Mouse (Mus musculus): ENCODE results near the gene March11.

The March11 gene

DNA sequence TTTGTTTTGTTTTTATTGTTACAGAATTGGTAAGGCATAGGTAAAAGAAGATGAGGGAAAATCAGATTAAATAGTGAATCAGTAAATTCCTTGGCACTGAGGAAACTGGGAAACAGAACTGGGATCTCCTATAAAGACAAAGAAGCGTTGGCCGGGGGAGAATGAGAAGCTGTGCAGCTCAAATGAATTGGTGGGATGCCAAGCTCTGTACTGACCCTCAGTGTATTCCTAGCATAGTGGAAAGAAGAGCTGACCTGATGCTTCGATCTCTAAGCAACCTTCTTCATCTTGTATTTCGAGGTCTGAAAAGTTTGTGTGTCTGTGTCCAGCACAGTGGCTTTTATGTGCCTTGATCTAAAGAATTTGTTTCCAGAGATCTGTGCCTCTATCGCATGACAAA lies 64.9 kb downstream of the March11 start:
- no peak for DNase-seq (ENCODE audit: inconsistent age in 2 of 2, low spot score in 1 of 2)

DNA sequence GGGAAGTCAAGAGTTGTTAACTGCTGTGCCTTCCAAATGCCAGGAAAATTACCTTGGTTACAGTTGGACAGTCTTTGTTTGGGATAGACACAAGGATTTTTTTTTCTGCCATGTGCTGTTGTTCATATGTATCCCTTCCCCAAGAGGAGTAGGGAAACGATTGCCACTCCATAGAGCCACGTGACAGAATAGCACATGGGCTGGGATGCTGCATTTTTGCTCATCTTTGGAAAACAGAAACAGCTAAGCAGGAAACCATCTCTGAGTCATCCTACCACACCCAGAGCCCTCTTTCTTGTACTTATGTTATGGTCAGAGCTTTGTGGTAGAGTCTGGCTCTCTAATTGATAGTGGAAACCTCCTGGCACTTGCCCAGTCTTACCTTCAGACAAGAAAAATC lies 65.4 kb downstream of the March11 start:
- no peak for DNase-seq (ENCODE audit: inconsistent age in 2 of 2, low spot score in 1 of 2)

DNA sequence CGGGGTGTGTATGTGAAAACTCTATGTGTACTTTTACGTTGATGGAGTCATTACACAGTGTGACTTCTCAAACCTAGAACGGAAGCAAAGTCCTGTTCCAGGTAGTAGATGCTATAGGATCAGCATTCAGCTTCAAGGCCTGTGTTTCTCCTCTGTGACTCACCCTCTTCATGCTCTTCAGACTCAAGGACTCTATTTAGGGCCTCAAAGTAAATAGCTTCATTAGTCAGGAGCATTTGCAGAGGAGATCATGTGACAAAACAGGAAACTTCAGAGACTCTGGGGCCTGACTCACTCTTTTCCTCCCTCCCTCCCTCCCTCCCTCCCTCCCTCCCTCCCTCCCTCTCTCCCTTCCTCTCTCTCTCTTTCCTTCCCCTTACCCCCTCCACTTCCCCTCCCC lies 66.1 kb downstream of the March11 start:
- no peak for DNase-seq (ENCODE audit: inconsistent age in 2 of 2, low spot score in 1 of 2)

DNA sequence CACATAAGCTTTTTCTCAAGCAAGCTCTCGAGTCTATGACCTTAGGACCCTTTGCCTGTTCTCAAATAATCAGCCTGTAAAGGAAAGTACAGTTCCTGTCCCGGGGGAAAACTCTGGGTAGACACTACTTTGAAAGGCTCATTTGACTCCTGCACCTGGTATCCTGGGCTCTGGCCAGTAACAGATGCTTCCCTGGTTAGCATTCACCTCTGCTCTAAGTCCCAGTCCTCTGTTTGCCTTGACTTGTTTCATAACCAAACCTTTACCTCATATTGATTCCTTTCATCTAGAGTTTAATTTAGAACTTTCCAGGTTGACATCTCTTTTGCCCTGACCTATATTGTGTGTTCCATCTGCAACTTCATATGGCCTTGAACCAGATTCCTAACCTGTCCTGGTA lies 68.5 kb downstream of the March11 start:
- no peak for DNase-seq (ENCODE audit: inconsistent age in 2 of 2, low spot score in 1 of 2)

DNA sequence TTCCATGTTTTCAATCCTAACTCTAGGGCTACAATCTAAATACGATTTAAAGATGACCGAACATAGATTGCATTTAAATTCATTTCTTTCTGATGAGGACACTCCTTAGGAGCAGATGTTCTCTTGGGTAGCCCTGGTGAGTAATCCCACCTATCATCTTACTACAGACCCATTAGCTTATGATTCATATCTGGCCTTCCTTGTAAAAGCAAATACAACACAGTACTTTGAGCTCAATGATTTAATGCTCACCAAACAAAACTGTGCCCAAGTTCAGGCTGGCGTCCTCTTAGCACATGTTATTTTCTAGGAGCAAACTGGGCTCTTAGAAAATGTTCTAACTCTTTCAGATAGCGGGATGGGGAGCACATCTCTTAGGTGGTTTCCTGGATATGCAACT lies 70.0 kb downstream of the March11 start:
- peak in 1 of 2 experiments; percentile 65 for DNase-seq (ENCODE audit: inconsistent age in 2 of 2, low spot score in 1 of 2)

DNA sequence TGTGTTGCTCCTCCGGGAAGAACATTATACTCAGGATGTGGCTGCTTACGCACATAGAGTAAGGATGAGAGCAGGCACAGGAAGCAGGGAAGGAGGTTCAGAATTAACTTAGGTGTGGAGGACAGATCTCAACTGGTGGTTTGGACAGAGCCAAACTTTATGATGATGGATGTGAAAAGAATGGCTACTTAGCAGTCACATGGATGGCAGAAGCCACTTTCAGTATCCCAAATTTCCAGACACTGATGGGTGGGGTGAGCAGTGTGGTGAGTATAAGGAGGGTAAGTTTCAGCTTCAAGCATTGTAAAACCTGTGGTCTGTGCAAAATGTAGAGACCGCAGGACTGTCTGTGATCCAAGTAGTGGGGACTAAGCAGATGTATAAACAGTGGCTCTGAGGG lies 71.0 kb downstream of the March11 start:
- DNase-seq (ENCODE audit: inconsistent age in 2 of 2, low spot score in 1 of 2), result peak in 1 of 2 experiments; percentile 36

DNA sequence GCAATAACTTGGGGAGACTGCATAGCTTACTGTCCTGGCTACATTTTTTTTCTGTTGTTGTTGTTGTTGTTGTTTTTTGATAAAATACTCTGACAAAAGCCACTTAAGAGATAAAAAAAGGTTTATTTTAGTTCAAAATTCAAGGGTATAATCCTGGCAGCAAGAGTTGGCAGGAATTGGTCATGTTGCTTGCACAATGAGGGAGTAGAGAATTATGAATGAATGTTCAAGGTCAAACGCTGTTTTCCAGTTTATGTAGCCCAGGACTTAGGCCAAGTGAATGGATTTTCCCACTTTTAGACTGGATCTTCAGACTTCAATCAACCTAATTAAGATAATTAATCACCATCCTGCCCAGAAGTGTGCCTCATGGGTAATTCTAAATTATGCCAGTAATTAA lies 72.0 kb downstream of the March11 start:
- DNase-seq (ENCODE audit: inconsistent age in 2 of 2, low spot score in 1 of 2), result peak in 1 of 2 experiments; percentile 80

DNA sequence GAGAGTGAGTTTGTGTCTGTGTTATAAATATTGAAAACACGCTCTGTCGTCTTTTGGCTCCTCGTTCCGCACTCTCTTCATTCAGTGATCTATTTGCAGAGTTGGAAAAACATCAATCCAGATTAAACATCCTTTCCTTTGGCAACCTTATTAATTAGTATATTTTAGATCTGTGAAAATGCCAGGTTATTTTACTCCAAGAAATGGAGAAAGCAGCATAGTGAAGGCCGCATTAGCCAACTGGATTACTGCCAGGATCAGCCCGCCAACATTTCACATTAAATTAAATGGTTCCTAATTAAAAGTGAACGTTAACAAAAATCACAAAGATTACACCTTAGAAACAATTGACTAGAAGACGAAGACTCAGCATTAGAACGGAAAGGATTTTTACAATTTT lies 81.2 kb downstream of the March11 start:
- DNase-seq (ENCODE audit: inconsistent age in 2 of 2, low spot score in 1 of 2), result no peak

DNA sequence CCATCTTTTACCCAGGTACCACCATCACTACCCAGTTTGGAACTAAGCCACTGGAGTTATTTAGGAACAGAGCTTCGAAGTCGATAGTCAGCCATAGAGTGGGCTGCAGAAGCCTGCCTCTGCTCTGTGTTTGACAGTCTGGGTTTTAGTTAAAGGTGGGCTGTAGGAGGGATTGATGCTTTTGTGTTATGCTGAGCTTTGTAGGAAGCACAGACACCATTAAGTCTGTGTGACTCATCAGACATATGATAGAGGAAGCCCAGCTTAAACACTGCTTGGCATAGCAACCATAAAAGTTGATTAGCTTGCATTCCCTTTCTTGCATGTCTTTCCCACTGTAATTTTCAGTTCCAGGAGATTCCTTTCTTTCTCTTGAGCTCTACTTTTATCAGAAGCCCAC lies 87.7 kb downstream of the March11 start:
- DNase-seq (ENCODE audit: inconsistent age in 2 of 2, low spot score in 1 of 2), result no peak

DNA sequence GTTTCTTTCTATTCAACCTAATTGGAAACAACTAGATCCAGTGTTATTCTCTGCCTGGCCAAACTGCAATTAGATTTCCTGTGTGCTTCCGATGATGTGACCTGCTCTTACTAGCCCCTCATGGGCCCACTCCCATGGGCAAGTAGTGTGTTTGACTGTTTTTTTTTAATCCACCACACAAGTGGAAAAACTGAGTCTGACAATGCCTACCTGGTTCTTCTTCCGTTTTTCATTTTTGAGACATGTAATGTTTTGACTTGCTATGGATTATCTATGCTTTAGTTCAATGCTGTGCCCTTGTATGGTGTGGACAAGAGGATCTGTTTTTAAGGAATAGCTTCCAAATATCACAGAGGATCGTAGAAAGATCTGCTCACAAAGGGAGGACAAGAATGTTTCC lies 116.4 kb downstream of the March11 start:
- DNase-seq (ENCODE audit: inconsistent age in 2 of 2, low spot score in 1 of 2), result no peak

DNA sequence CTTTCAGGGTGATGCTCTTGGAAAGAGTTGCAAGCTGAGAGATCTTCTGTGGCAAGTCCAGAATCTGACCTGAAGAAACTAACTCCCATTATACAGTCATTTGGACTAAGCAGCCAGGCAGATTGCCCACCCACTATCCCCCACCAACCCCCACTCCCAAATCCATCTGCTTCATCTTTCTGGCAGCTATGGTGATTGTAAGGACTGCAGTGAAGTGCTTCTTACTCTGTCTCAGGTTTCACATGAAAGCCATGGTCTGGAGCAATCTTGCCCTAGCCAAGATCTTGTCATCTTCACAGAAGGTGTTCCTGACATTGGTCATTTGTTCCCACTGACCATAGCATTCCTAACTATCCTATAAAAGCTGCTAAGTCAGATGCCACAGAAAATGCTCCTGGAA lies 117.4 kb downstream of the March11 start:
- no peak for DNase-seq (ENCODE audit: inconsistent age in 2 of 2, low spot score in 1 of 2)

DNA sequence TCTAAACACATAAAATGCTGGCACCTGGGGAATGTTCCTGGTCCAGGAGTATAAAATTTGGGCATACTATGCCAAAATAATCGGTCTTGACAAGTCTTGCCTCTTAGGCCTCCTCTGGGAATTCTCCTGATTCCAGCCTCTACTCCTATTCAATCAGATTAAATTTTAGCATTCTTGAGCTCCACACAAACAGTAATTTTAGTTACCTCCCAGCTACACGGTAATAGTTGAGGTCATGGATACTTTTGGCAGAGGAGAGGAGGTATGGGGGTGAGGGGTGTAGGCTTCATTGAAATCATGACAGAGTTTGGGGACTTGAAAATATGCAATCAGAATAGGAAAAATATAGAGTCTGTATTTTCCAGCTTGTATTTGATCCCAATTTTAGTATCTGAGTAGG lies 121.7 kb downstream of the March11 start:
- no peak for DNase-seq (ENCODE audit: inconsistent age in 2 of 2, low spot score in 1 of 2)

DNA sequence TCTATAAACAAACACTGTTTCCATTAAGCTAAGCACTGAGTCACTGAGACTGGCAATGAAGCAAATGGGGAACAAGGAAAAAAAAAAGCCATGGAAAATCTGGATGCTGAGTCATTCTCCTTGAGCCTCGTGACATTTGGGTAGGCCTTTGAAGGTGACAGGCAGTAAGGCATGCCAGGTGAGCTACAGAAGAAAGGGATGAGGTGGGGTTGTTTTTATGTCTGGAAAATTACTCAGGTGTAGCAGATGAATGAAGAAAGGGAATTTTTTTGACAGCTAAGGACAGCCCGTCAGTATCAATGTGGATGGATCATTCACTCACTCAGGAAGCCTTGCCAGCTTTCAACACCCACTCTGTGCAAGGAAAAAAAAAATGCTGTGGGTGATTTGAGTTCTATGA lies 123.8 kb downstream of the March11 start:
- DNase-seq (ENCODE audit: inconsistent age in 2 of 2, low spot score in 1 of 2), result peak; percentile 35 to 91

DNA sequence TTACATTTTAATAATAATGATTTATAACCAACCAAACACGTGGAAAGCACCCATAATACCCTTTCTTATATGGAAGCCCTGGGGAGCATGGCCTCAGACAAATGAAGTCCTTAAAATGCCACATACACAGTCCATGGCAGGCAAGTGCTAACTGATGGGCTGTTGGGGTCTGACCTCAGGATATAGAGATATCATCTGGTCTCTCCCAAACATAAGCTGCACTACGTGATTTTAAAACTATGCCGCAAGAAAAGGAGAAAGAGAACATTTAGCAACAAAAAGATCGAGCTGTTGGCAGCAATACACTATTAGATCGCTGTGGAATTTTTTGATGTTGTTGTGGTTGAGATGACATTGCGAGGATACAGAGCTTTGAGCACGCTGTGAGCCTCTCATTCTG lies 126.9 kb downstream of the March11 start:
- no peak for DNase-seq (ENCODE audit: inconsistent age in 2 of 2, low spot score in 1 of 2)

DNA sequence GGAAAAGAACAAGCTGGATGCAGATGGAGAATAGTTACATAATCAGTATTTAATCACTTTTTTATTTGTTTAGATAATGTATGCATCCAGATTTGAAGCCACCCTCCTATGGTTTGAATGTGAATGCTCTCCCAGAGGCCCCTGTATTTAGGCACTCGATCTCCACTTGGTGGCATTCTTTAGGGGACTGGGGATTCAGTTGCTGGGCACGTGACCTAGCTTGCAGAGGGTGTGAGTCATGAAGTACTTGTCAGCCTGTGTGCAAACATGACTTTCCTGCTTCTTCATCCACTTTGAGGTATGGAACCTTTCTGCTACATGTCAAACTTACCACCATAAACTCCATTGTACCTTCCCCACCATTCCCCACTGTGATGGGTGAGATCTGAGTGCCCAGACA lies 128.3 kb downstream of the March11 start:
- peak in 1 of 2 experiments; percentile 45 for DNase-seq (ENCODE audit: inconsistent age in 2 of 2, low spot score in 1 of 2)

Data from adrenal gland, adult (tissue).